Mouse (Mus musculus): ENCODE measurements around the gene Ramp2.

Gene Ramp2

GRCm38 (mm10) chr11:101307744-101308143 is 61.9 kb downstream of the Ramp2 start:
- no peak for ATAC-seq (ENCODE audit: insufficient number of reproducible peaks, low FRiP score, low TSS enrichment)
